24 mouse cellular contexts compared by ENCODE assay signal in genomic region chr13:47168484-47168883, GRCm38 (mm10).
"Had no signal": no experiment of that assay in that cellular context is flagged by ENCODE, and none has a peak within 500 bp of the region (broad histone marks: within the 10 kb centered on the region; RNA-seq: fewer than 3 reads in every experiment).

No protein-coding gene starts in this region.

- DNase-seq: kidney, adult 18-20 months; kidney, adult 9 months; kidney, postnatal 14 days; kidney, postnatal 4 days; layer of hippocampus, adult 9-11 months; liver; lung, adult 18-20 months; lung, postnatal 10 days; lung, postnatal 36 days; right cerebral cortex, adult 18-20 months; right cerebral cortex, postnatal 14 days; right cerebral cortex, postnatal 4 days; thymus, adult 18-20 months; thymus, postnatal 36 days had no signal

- H3K4me1 ChIP-seq: limb, embryonic 10.5 days; liver, embryonic 12.5 days; lung, embryonic 15.5 days; midbrain, embryonic 10.5 days; midbrain, embryonic 13.5 days; neural tube, embryonic 12.5 days had no signal

- H3K9me3 ChIP-seq: limb, embryonic 10.5 days; liver, embryonic 12.5 days; liver, embryonic 15.5 days; lung, embryonic 15.5 days; midbrain, embryonic 13.5 days; neural tube, embryonic 15.5 days had no signal

- H3K36me3 ChIP-seq: limb, embryonic 10.5 days; limb, embryonic 13.5 days; liver, embryonic 12.5 days; liver, embryonic 15.5 days; lung, embryonic 15.5 days; midbrain, embryonic 10.5 days; midbrain, embryonic 13.5 days; neural tube, embryonic 12.5 days; neural tube, embryonic 15.5 days had no signal

- H3K4me2 ChIP-seq: limb, embryonic 13.5 days; liver, embryonic 12.5 days; liver, embryonic 15.5 days; lung, embryonic 15.5 days; midbrain, embryonic 13.5 days; neural tube, embryonic 12.5 days; neural tube, embryonic 15.5 days had no signal

- H3K4me3 ChIP-seq: limb, embryonic 10.5 days; limb, embryonic 13.5 days; liver, embryonic 12.5 days; liver, embryonic 15.5 days; lung, embryonic 15.5 days; megakaryocyte, embryonic 14.5 days; midbrain, embryonic 10.5 days; midbrain, embryonic 13.5 days; neural tube, embryonic 12.5 days; neural tube, embryonic 15.5 days had no signal

- H3K27ac ChIP-seq: limb, embryonic 10.5 days; limb, embryonic 13.5 days; liver, embryonic 12.5 days; liver, embryonic 15.5 days; lung, embryonic 15.5 days; midbrain, embryonic 10.5 days; midbrain, embryonic 13.5 days; neural tube, embryonic 12.5 days; neural tube, embryonic 15.5 days had no signal

- ATAC-seq: liver, embryonic 12.5 days; midbrain, embryonic 13.5 days had no signal

- H3K27me3 ChIP-seq: limb, embryonic 13.5 days; liver, embryonic 12.5 days; liver, embryonic 15.5 days; lung, embryonic 15.5 days; midbrain, embryonic 13.5 days; neural tube, embryonic 12.5 days; neural tube, embryonic 15.5 days had no signal

- H3K9ac ChIP-seq: limb, embryonic 13.5 days; liver, embryonic 12.5 days; liver, embryonic 15.5 days; lung, embryonic 15.5 days; midbrain, embryonic 13.5 days; neural tube, embryonic 12.5 days; neural tube, embryonic 15.5 days had no signal
